Mouse (Mus musculus) kidney, embryonic 16.5 days (tissue): ENCODE results near the gene Cdkn2c. TPM values are rescaled to one million over a fixed set of nuclear protein-coding genes. Genes with fewer than 3 reads are reported as not detected.

ENCODE experiments used
- ATAC-seq: fragments of 200-750 bp; cut with Nextera tagmentation; 2 replicates; pipeline ENCODE4 v1.8.0; 2017; ENCODE audit warnings: moderate TSS enrichment; ENCODE audit not compliant: low FRiP score, low TSS enrichment
- H3K27ac ChIP-seq: fragments of 300-500 bp; sonication (generic); 2 replicates; pipeline ENCODE4 v1.5.1; 2014; ENCODE audit warnings: low read length
- H3K27me3 ChIP-seq: fragments of 300-500 bp; sonication (generic); 2 replicates; pipeline ENCODE4 v1.6.1; 2014; ENCODE audit warnings: low read length, control low read depth, mixed read lengths; ENCODE audit not compliant: insufficient read depth
- H3K36me3 ChIP-seq: fragments of 300-500 bp; sonication (generic); 2 replicates; pipeline ENCODE4 v1.6.1; 2014; ENCODE audit warnings: low read length, control low read depth, mixed read lengths; ENCODE audit not compliant: insufficient read depth
- H3K4me1 ChIP-seq: fragments of 300-500 bp; sonication (generic); 2 replicates; pipeline ENCODE4 v1.6.1; 2014; ENCODE audit warnings: low read length, control low read depth, mixed read lengths; ENCODE audit not compliant: insufficient read depth
- H3K4me2 ChIP-seq: fragments of 300-500 bp; sonication (generic); replicated peaks from 2 replicates; pipeline ENCODE4 v1.6.1; 2014; ENCODE audit warnings: low read depth, low read length
- H3K4me3 ChIP-seq: fragments of 300-500 bp; sonication (generic); 2 replicates; pipeline ENCODE4 v1.5.1; 2014; ENCODE audit warnings: mild to moderate bottlenecking, low read length
- H3K9ac ChIP-seq: fragments of 300-500 bp; sonication (generic); replicated peaks from 2 replicates; pipeline ENCODE4 v1.6.1; 2014; ENCODE audit warnings: low read length
- H3K9me3 ChIP-seq: fragments of 300-500 bp; sonication (generic); 2 replicates; pipeline ENCODE4 v1.6.1; 2016; ENCODE audit warnings: low read length, control low read depth
- WGBS: fragments of 180-500 bp; shearing (Covaris S2); extraction: QIAGEN DNeasy Blood & Tissue Kit; methylation state at CpG from one replicate; pipeline ENCODE4 v1.1.7; 2014; 5-methylcytosine and 5-hydroxymethylcytosine counted together
- polyA plus RNA-seq: library from polyadenylated mRNA; unstranded; fragments of >200 nt; fragmentation: Nextera tagmentation; extraction: Ambion mirVana; gene quantifications from 2 replicates; pipeline ENCODE4 v1.2.1, GENCODE M21; 2015

Gene Cdkn2c
- polyA plus RNA-seq, 1 experiment from 2014 or later = 4.9 TPM

DNA sequence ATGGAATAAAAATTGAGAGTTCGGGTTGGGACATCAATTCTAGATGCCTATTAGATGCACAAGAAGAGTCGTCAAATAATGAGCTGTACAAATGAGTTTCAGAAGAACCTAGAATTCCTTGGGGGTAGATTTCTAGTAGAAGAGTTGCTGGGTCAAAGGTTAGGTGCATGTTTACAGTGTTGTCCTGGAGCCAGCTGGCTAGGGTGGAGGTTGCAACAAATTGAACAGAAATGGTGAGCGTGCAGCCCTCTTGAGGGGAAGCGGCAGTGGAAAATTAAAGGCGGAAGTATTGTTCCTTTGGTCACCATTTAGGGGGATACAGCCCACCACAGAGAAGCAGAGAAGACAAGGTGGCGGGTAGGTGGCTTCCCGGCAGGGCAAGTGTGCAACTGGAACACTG is 26.8 kb downstream of the Cdkn2c start:
- Histone ChIP-seq H3K4me3 (no peak overlapping the region), H3K27ac (no peak overlapping the region), H3K27me3 (no peaks in the 10 kb centered on the region), H3K9ac (no peak overlapping the region), H3K9me3 (no peaks in the 10 kb centered on the region), H3K4me2 (no peak overlapping the region), H3K4me1 (no peaks in the 10 kb centered on the region), H3K36me3 (no peaks in the 10 kb centered on the region)
- no peak for ATAC-seq
- WGBS = 87% methylated on average over 7 of the region's 7 CpGs

DNA sequence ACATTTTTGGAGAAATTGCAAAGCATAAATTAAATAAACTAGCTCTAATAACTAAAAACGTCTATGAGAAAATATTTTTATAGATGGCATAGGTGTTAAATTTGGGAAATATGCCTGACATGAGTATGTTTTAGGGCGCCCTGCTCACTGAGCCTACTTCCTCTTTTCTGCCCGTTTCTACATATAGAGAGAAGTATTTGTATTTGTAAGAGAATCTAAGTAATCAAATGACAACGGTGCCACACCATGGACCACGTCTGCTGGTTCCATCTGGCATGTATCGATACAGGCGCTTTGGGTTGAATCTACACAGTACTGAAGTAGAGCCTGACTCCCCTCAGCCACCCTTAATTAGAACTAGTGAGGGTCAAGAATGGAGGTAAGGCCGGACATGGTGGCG is 27.6 kb downstream of the Cdkn2c start:
- Histone ChIP-seq H3K9me3 (no peaks in the 10 kb centered on the region), H3K4me2 (no peak overlapping the region), H3K27me3 (no peaks in the 10 kb centered on the region), H3K4me3 (no peak overlapping the region), H3K36me3 (no peaks in the 10 kb centered on the region), H3K27ac (no peak overlapping the region), H3K9ac (no peak overlapping the region), H3K4me1 (no peaks in the 10 kb centered on the region)
- ATAC-seq = no peak
- 86% methylated on average over 9 of the region's 9 CpGs for WGBS

DNA sequence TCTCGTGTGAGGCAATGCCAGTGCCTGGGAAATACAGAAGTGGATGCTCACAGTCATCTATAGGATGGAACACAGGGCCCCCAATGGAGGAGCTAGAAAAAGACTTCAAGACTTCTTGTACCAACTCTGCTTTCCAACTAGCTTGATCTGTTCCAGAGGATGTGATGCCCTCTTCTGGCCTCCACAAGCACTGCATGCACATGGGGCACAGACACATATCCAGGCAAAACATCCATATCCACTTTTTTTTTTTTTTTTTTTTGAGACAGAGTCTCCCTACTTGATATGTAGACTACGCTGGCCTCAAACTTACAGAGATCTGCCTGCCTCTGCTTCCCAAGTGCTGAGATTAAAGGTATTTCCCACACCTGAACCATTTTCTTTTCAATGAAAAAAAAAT is 32.0 kb downstream of the Cdkn2c start:
- ATAC-seq = no peak
- 94% methylated on average over 2 of the region's 2 CpGs for WGBS

DNA sequence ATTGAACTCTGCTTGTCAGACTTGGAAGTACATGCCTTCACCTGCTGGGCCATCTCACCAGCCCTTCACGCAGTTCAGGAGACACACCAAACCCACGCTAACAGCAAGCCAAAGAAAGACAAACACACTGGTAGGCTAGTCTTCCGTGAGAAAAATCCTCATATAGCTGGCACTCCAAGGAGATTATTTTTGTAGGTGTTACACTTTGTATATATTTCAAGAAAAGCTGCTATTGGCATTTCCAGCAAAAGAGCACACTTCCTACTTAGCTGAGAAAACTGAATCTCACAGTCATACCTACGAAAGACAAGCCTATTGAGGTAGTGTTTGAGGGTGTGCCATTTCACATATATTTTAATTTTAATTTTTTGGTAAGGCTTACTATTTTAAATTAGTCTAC is 36.0 kb downstream of the Cdkn2c start:
- Histone ChIP-seq H3K27ac (no peak overlapping the region), H3K4me2 (no peak overlapping the region), H3K4me1 (no peaks in the 10 kb centered on the region), H3K36me3 (no peaks in the 10 kb centered on the region), H3K27me3 (no peaks in the 10 kb centered on the region), H3K9me3 (no peaks in the 10 kb centered on the region), H3K9ac (no peak overlapping the region), H3K4me3 (no peak overlapping the region)
- 77% methylated on average over 4 of the region's 4 CpGs for WGBS
- no peak for ATAC-seq

More for the DNA sequence above, 32.0 kb downstream of the Cdkn2c start:
- H3K27ac ChIP-seq = no peak overlapping the region
- H3K36me3 ChIP-seq = no peaks in the 10 kb centered on the region
- H3K4me3 ChIP-seq = no peak overlapping the region
- no peak overlapping the region for H3K4me2 ChIP-seq
- H3K4me1 ChIP-seq = no peaks in the 10 kb centered on the region
- no peaks in the 10 kb centered on the region for H3K9me3 ChIP-seq
- H3K9ac ChIP-seq = no peak overlapping the region
- H3K27me3 ChIP-seq = no peaks in the 10 kb centered on the region

DNA sequence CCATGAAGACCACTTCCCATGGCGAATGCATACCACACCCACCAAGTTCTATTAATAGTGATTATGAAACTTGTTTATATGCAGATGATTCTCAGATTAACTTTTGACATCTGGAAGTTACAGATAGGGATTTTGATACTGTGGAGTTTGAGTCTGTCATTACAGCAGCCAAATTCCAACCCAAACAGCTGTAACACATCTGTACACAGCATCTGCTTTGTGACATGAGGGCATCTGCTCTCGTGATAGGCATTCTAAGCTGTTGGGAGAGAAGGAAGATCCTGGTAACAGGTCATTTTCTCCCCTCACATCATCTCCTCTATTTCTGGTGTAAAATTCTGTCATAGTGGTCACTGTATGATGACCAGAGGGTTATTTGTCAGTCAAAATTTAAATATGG is 36.8 kb downstream of the Cdkn2c start:
- Histone ChIP-seq H3K4me1 (no peaks in the 10 kb centered on the region), H3K9ac (no peak overlapping the region), H3K27ac (no peak overlapping the region), H3K27me3 (no peaks in the 10 kb centered on the region), H3K4me3 (no peak overlapping the region), H3K4me2 (no peak overlapping the region), H3K9me3 (no peaks in the 10 kb centered on the region), H3K36me3 (no peaks in the 10 kb centered on the region)
- no peak for ATAC-seq
- 48% methylated on average over 2 of the region's 2 CpGs for WGBS

DNA sequence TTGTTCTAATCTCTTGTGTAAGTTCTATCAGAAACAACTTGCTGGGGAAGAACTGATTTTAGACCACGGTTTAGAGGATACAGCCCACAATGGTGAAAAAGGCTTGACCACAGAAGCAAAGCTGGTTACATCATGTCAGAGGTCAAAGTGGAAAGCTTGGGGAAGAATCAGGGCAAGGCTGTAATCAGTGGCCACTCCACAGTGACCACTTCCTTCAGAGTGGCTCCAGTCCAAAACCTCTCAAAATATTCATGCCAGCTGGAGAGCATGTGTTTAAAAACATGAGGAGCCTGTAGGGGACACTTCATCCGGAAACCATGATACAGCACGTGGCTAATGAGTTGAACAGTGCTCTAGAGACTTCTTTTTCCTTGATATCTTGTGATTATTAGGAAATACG is 54.4 kb downstream of the Cdkn2c start:
- Histone ChIP-seq H3K4me3 (no peak overlapping the region), H3K9me3 (no peaks in the 10 kb centered on the region), H3K27me3 (no peaks in the 10 kb centered on the region), H3K4me2 (no peak overlapping the region), H3K36me3 (no peaks in the 10 kb centered on the region), H3K27ac (no peak overlapping the region), H3K4me1 (no peaks in the 10 kb centered on the region), H3K9ac (no peak overlapping the region)
- ATAC-seq = no peak
- 81% methylated on average over 4 of the region's 4 CpGs for WGBS

Other genes with a start within 250 kb of the Cdkn2c start
- 29.0 and 29.3 TPM in 2 replicates for gene Rnf11, start 182.5 kb downstream of the Cdkn2c start, polyA plus RNA-seq
- gene 4930522H14Rik, start 135.9 kb downstream of the Cdkn2c start, polyA plus RNA-seq = not detected in 2 replicates
- gene Faf1, start 9.4 kb upstream of the Cdkn2c start, polyA plus RNA-seq = 17.8 and 18.8 TPM in 2 replicates